Mouse (Mus musculus) embryonic facial prominence, embryonic 15.5 days (tissue): ENCODE data around the gene Aip. TPM values are rescaled to one million over a fixed set of nuclear protein-coding genes. Genes with fewer than 3 reads are reported as not detected.

Source experiments
- ATAC-seq: fragments of 200-750 bp; cut with Nextera tagmentation; 2 replicates; pipeline ENCODE4 v1.8.0; 2017; ENCODE audit warnings: low read depth, moderate TSS enrichment; ENCODE audit not compliant: insufficient number of reproducible peaks, low FRiP score, low TSS enrichment
- H3K27ac ChIP-seq: fragments of 300-500 bp; sonication (generic); replicated peaks from 2 replicates; pipeline ENCODE4 v1.5.1; 2015; ENCODE audit warnings: mild to moderate bottlenecking, inconsistent platforms
- H3K27me3 ChIP-seq: fragments of 300-500 bp; sonication (generic); 2 replicates; pipeline ENCODE4 v1.6.1; 2015; ENCODE audit warnings: inconsistent platforms
- H3K36me3 ChIP-seq: fragments of 300-500 bp; sonication (generic); 2 replicates; pipeline ENCODE4 v1.6.1; 2015; ENCODE audit warnings: mild to moderate bottlenecking, inconsistent platforms
- H3K4me1 ChIP-seq: fragments of 300-500 bp; sonication (generic); 2 replicates; pipeline ENCODE4 v1.6.1; 2015; ENCODE audit warnings: inconsistent platforms
- H3K4me2 ChIP-seq: fragments of 300-500 bp; sonication (generic); replicated peaks from 2 replicates; pipeline ENCODE4 v1.6.1; 2015; ENCODE audit warnings: mild to moderate bottlenecking, inconsistent platforms
- H3K4me3 ChIP-seq: fragments of 300-500 bp; sonication (generic); replicated peaks from 2 replicates; pipeline ENCODE4 v1.5.1; 2015; ENCODE audit warnings: mild to moderate bottlenecking, inconsistent platforms
- H3K9ac ChIP-seq: fragments of 300-500 bp; sonication (generic); 2 replicates; pipeline ENCODE4 v1.6.1; 2015; ENCODE audit warnings: inconsistent platforms
- H3K9me3 ChIP-seq: fragments of 300-500 bp; sonication (generic); replicated peaks from 2 replicates; pipeline ENCODE4 v1.6.1; 2016; ENCODE audit warnings: inconsistent platforms
- WGBS: fragments of 180-500 bp; shearing (Covaris S2); methylation state at CpG from one replicate; pipeline ENCODE4 v1.1.7; 2015; 5-methylcytosine and 5-hydroxymethylcytosine counted together
- polyA plus RNA-seq: library from polyadenylated mRNA; unstranded; fragments of >200 nt; fragmentation: Nextera tagmentation; extraction: Ambion mirVana; gene quantifications from 2 replicates; pipeline ENCODE4 v1.2.1, GENCODE M21; 2015

Gene Aip
- polyA plus RNA-seq, 1 experiment from 2014 or later = 98.5 TPM

GRCm38 (mm10) chr19:4118350-4118749 is 7.3 kb downstream of the Aip start:
- H3K36me3 ChIP-seq = peaks cover 43% of the 10 kb centered on the region
- H3K27me3 ChIP-seq = no peaks in the 10 kb centered on the region
- H3K4me2 ChIP-seq = no peak overlapping the region
- 91% methylated on average over 2 of the region's 2 CpGs for WGBS
- H3K9ac ChIP-seq = no peak overlapping the region
- no peaks in the 10 kb centered on the region for H3K9me3 ChIP-seq
- H3K4me3 ChIP-seq = no peak overlapping the region
- H3K4me1 ChIP-seq = peaks cover 23% of the 10 kb centered on the region
- H3K27ac ChIP-seq = no peak overlapping the region
- no peak for ATAC-seq

GRCm38 (mm10) chr19:4117006-4117405 is 8.7 kb downstream of the Aip start:
- Histone ChIP-seq H3K4me2 (no peak overlapping the region), H3K36me3 (peaks cover 57% of the 10 kb centered on the region), H3K27ac (no peak overlapping the region), H3K4me1 (peaks cover 24% of the 10 kb centered on the region), H3K27me3 (no peaks in the 10 kb centered on the region), H3K9me3 (no peaks in the 10 kb centered on the region), H3K4me3 (no peak overlapping the region), H3K9ac (no peak overlapping the region)
- 97% methylated on average over 7 of the region's 7 CpGs for WGBS
- no peak for ATAC-seq

DNA sequence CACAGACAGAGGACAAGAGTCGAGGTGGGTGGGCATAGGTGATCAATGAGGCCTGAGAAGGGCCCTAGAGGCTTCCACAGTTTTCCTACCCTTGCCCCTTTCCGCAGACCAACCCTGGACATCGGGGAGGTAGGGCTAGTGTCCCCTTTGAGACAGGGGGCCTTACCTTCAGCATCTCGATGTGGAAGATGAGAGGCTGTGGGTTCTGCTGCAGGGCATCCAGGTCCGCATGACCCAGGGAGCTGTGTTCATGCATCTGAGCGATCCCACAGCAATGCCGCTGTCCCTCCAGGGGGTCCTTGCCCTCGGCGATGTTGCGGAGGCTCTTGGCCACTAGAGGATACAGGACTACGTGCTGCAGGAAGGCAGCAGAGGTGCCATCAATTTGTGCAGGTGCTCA is 9.8 kb downstream of the Aip start:
- H3K4me2 ChIP-seq = no peak overlapping the region
- WGBS = 85% methylated on average over 11 of the region's 11 CpGs
- no peaks in the 10 kb centered on the region for H3K27me3 ChIP-seq
- H3K27ac ChIP-seq = no peak overlapping the region
- H3K36me3 ChIP-seq = peaks cover 63% of the 10 kb centered on the region
- peaks cover 22% of the 10 kb centered on the region for H3K4me1 ChIP-seq
- H3K4me3 ChIP-seq = no peak overlapping the region
- ATAC-seq = no peak
- H3K9ac ChIP-seq = no peak overlapping the region
- no peaks in the 10 kb centered on the region for H3K9me3 ChIP-seq

- Histone ChIP-seq H3K36me3 (peaks cover 63% of the 10 kb centered on the region), H3K9me3 (no peaks in the 10 kb centered on the region), H3K9ac (no peak overlapping the region), H3K4me1 (peaks cover 15% of the 10 kb centered on the region; the same call in 1 of the 2 replicates), H3K4me3 (no peak overlapping the region), H3K27me3 (no peaks in the 10 kb centered on the region), H3K4me2 (no peak overlapping the region), H3K27ac (no peak overlapping the region)
- 98% methylated on average over 10 of the region's 10 CpGs for WGBS
- ATAC-seq = no peak
Measured at GRCm38 (mm10) chr19:4115144-4115543, 10.5 kb downstream of the Aip start.

DNA sequence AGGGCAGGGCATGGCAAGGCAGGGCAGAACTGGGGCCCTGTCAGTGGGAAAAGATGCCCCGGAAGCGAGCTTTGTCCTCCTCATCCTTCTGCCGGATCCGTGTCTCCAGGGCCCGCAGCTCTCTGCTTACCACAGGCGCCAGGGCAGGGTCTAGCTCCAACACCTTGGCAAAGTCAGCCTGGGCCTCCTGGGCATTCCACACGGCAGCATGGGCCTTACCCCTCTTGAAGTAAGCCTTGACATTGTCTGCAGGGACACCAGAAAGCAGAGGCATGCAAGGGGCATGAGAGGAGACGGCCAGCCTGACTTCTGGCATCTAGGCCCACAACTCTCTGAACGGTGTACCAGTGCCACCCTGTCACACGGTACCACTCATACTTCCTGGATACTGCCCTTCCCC is 11.1 kb downstream of the Aip start:
- 0 out of 2 replicates have a peak, but pooled peaks cover 11% of the 10 kb centered on the region for H3K4me1 ChIP-seq
- no peaks in the 10 kb centered on the region for H3K9me3 ChIP-seq
- no peaks in the 10 kb centered on the region for H3K27me3 ChIP-seq
- no peak overlapping the region for H3K4me3 ChIP-seq
- H3K36me3 ChIP-seq = peaks cover 63% of the 10 kb centered on the region
- ATAC-seq = no peak
- no peak overlapping the region for H3K4me2 ChIP-seq
- H3K9ac ChIP-seq = no peak overlapping the region
- H3K27ac ChIP-seq = no peak overlapping the region
- 87% methylated on average over 10 of the region's 10 CpGs for WGBS

GRCm38 (mm10) chr19:4113806-4114230 is 11.8 kb downstream of the Aip start:
- Histone ChIP-seq H3K27ac (no peak overlapping the region), H3K36me3 (peaks cover 63% of the 10 kb centered on the region), H3K4me2 (no peak overlapping the region), H3K9me3 (no peaks in the 10 kb centered on the region), H3K4me1 (0 out of 2 replicates have a peak, but pooled peaks cover 9% of the 10 kb centered on the region), H3K27me3 (no peaks in the 10 kb centered on the region), H3K4me3 (no peak overlapping the region), H3K9ac (no peak overlapping the region)
- no peak for ATAC-seq
- WGBS = 68% methylated on average over 5 of the region's 5 CpGs

DNA sequence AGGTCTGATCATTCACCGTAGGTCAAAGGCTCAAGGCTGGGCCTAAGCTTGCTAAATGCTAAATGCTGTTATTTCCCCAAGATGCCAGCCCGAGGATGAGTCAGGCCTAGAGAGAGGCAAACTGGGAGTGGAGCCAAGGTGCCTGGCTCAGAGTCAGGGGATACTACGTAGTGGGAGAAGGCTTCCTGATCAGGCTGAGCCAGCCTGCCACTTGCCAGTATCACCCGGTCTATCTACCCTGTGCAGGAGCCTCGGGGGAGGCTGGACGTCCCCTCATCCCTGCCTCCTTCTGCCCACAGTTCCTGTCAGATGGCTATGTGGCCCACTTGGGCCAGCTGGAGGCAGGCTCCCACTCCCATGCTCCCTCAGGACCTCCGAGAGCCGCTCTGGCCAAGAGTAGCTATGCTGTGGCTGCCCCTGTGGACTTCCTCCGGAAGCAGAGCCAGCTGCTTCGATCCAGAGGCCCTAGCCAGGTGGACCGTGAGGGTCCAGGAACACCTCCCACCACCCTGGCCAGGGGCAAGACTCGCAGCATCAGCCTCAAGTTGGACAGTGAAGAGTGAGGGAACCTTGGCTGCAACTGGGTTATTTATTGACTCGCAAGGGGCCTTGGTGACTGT is 12.4 kb downstream of the Aip start:
- Histone ChIP-seq H3K4me1 (0 out of 2 replicates have a peak, but pooled peaks cover 9% of the 10 kb centered on the region), H3K9ac (no peak overlapping the region), H3K27ac (no peak overlapping the region), H3K4me2 (no peak overlapping the region), H3K27me3 (no peaks in the 10 kb centered on the region), H3K4me3 (no peak overlapping the region), H3K9me3 (no peaks in the 10 kb centered on the region), H3K36me3 (peaks cover 63% of the 10 kb centered on the region)
- no peak for ATAC-seq
- WGBS = 70% methylated on average over 13 of the region's 13 CpGs

- Histone ChIP-seq H3K9ac (no peak overlapping the region), H3K4me3 (no peak overlapping the region), H3K27me3 (no peaks in the 10 kb centered on the region), H3K36me3 (peaks cover 56% of the 10 kb centered on the region), H3K4me1 (0 out of 2 replicates have a peak, but pooled peaks cover 9% of the 10 kb centered on the region), H3K9me3 (no peaks in the 10 kb centered on the region), H3K27ac (no peak overlapping the region), H3K4me2 (no peak overlapping the region)
- 94% methylated on average over 26 of the region's 26 CpGs for WGBS
- no peak for ATAC-seq
Measured at GRCm38 (mm10) chr19:4112063-4112960, 13.3 kb downstream of the Aip start.

- no peak for ATAC-seq
- no peaks in the 10 kb centered on the region for H3K9me3 ChIP-seq
- no peak overlapping the region for H3K4me2 ChIP-seq
- 0 out of 2 replicates have a peak, but pooled peaks cover 3% of the 10 kb centered on the region for H3K4me1 ChIP-seq
- WGBS = 82% methylated on average over 9 of the region's 9 CpGs
- no peaks in the 10 kb centered on the region for H3K27me3 ChIP-seq
- H3K36me3 ChIP-seq = peaks cover 21% of the 10 kb centered on the region
- no peak overlapping the region for H3K9ac ChIP-seq
- H3K4me3 ChIP-seq = no peak overlapping the region
- no peak overlapping the region for H3K27ac ChIP-seq
Measured at GRCm38 (mm10) chr19:4108535-4108934, 17.1 kb downstream of the Aip start.

DNA sequence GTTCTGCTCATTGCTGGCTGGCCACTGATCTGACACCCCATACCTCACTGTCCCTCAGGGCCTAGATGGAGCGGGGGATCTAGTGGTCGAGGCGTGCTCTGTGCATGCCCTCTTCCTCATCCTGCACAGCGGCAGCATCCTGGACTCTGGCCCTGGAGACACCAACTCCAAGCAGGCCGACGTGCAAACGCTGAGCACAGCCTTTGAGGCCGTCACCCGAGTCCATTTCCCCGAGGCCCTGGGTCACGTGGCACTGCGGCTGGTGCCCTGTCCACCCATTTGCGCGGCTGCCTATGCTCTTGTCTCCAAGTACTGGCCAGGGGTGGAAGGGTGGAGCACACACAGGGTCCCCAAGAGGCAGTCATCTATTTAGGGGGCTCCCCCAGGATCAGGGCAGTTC is 19.0 kb downstream of the Aip start:
- Histone ChIP-seq H3K27ac (no peak overlapping the region), H3K4me3 (no peak overlapping the region), H3K36me3 (peaks cover 3% of the 10 kb centered on the region; the same call in 1 of the 2 replicates), H3K4me2 (no peak overlapping the region), H3K27me3 (peaks cover 10% of the 10 kb centered on the region), H3K4me1 (no peaks in the 10 kb centered on the region), H3K9ac (no peak overlapping the region), H3K9me3 (no peaks in the 10 kb centered on the region)
- 89% methylated on average over 14 of the region's 14 CpGs for WGBS
- no peak for ATAC-seq

GRCm38 (mm10) chr19:4104675-4105194 is 20.9 kb downstream of the Aip start:
- H3K9ac ChIP-seq = no peak overlapping the region
- H3K27me3 ChIP-seq = peaks cover 26% of the 10 kb centered on the region
- WGBS = 86% methylated on average over 16 of the region's 16 CpGs
- ATAC-seq = no peak
- no peaks in the 10 kb centered on the region for H3K9me3 ChIP-seq
- no peak overlapping the region for H3K4me3 ChIP-seq
- peaks cover 19% of the 10 kb centered on the region for H3K4me1 ChIP-seq
- no peak overlapping the region for H3K27ac ChIP-seq
- no peak overlapping the region for H3K4me2 ChIP-seq
- no peaks in the 10 kb centered on the region for H3K36me3 ChIP-seq
